Mouse (Mus musculus) forebrain, embryonic 14.5 days (tissue): ENCODE results near the gene Chst8. TPM values are rescaled to one million over a fixed set of nuclear protein-coding genes. Genes with fewer than 3 reads are reported as not detected.

Source experiments
- ATAC-seq: fragments of 200-750 bp; cut with Nextera tagmentation; 2 replicates; pipeline ENCODE4 v1.8.0; 2017; ENCODE audit warnings: mild to moderate bottlenecking, moderate library complexity
- DNase-seq: peaks from one replicate; pipeline ENCODE4 v3.0.0-alpha.2; 2015; ENCODE audit warnings: low spot score
- H3K27ac ChIP-seq: fragments of 300-500 bp; sonication (generic); 2 replicates; pipeline ENCODE4 v1.5.1; 2014; ENCODE audit warnings: low read depth, mild to moderate bottlenecking, control low read depth, low read length, moderate library complexity
- H3K27me3 ChIP-seq: fragments of 300-500 bp; sonication (generic); replicated peaks from 2 replicates; pipeline ENCODE4 v1.6.1; 2014; ENCODE audit warnings: low read length, control low read depth, mixed read lengths; ENCODE audit not compliant: control insufficient read depth, insufficient read depth
- H3K36me3 ChIP-seq: fragments of 300-500 bp; sonication (generic); 2 replicates; pipeline ENCODE4 v1.6.1; 2014; ENCODE audit warnings: low read length, control low read depth; ENCODE audit not compliant: control insufficient read depth, insufficient read depth
- H3K4me1 ChIP-seq: fragments of 300-500 bp; sonication (generic); 2 replicates; pipeline ENCODE4 v1.6.1; 2014; ENCODE audit warnings: antibody characterized with exemption, low read length, control low read depth; ENCODE audit not compliant: control insufficient read depth, insufficient read depth
- H3K4me2 ChIP-seq: fragments of 300-500 bp; sonication (generic); 2 replicates; pipeline ENCODE4 v1.6.1; 2014; ENCODE audit warnings: mild to moderate bottlenecking, control low read depth, low read length
- H3K4me3 ChIP-seq: fragments of 300-500 bp; sonication (generic); 2 replicates; pipeline ENCODE4 v1.5.1; 2014; ENCODE audit warnings: low read depth, low read length, control low read depth
- H3K9ac ChIP-seq: fragments of 300-500 bp; sonication (generic); 2 replicates; pipeline ENCODE4 v1.6.1; 2014; ENCODE audit warnings: mild to moderate bottlenecking, low read length, control low read depth, moderate library complexity
- H3K9me3 ChIP-seq: fragments of 300-500 bp; sonication (generic); replicated peaks from 2 replicates; pipeline ENCODE4 v1.6.1; 2016; ENCODE audit warnings: low read length, control low read depth, mixed read lengths; ENCODE audit not compliant: control insufficient read depth
- WGBS: fragments of 180-500 bp; shearing (Covaris S2); extraction: QIAGEN DNeasy Blood & Tissue Kit; methylation state at CpG from one replicate; pipeline ENCODE4 v1.1.7; 2014; 5-methylcytosine and 5-hydroxymethylcytosine counted together
- polyA plus RNA-seq: library from polyadenylated mRNA; unstranded; fragments of >200 nt; fragmentation: Nextera tagmentation; extraction: Ambion mirVana; gene quantifications from 2 replicates; pipeline ENCODE4 v1.2.1, GENCODE M21; 2014

Gene Chst8
- polyA plus RNA-seq, 1 experiment from 2014 or later = 9.2 TPM

DNA sequence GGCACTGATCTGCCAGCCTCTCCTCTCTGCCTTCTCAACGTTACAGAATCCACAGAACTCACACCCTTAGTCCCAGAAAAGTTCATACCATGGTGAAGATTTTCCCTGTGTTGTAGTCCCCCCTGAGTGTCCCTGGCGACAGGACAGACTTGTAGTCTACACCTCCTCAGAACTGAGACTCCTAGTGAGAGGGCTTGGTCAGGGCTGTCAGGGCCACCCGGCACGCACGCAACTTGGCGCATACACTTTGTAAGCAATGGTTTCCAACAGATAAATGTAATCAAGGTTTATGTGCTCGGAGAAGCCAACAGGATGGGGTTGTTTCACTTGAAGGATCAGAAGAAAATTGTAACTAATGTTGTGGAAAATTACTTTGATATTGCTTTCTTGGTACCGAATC, 67.5 kb downstream of the Chst8 start:
- Histone ChIP-seq H3K4me1 (no peaks in the 10 kb centered on the region), H3K9ac (no peak overlapping the region), H3K4me2 (no peak overlapping the region), H3K27me3 (no peaks in the 10 kb centered on the region), H3K9me3 (no peaks in the 10 kb centered on the region), H3K27ac (no peak overlapping the region), H3K4me3 (no peak overlapping the region), H3K36me3 (no peaks in the 10 kb centered on the region)
- WGBS = 88% methylated on average over 8 of the region's 8 CpGs
- DNase-seq = no peak
- no peak for ATAC-seq

DNA sequence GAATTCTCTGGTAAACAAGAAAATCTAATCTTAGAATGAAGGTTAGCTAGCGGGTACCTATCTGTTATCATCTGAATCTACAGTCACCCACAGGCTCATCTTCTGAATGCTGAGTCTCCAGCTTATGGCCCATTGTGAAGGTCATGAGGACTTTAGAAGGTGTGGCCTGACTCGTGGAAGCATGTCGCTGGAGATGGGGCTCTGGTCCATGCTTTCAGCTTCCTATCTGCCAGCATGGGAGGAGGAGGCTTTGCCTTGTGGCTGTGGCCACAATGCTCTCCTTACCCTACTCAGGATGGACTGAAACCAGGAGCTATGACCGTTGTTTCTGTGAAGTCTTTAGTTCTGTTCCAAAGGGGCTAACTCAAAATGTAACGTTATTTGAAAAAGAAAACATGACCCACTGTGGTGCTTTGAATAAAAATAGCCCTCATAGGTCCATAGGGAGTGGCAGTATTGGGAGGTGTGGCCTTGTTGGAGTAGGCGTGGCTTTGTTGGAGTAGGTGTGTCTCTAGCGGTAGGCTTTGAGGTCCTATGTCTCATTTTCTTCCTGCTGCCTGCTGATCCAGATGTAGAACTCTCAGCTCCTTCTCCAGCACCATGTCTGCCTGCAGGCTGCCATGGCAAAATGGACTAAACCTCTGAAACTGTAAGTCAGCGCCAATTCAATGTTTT, 69.0 kb downstream of the Chst8 start:
- Histone ChIP-seq H3K4me1 (no peaks in the 10 kb centered on the region), H3K4me2 (no peak overlapping the region), H3K36me3 (no peaks in the 10 kb centered on the region), H3K9me3 (no peaks in the 10 kb centered on the region), H3K9ac (no peak overlapping the region), H3K4me3 (no peak overlapping the region), H3K27me3 (no peaks in the 10 kb centered on the region), H3K27ac (no peak overlapping the region)
- ATAC-seq = no peak
- WGBS = 76% methylated on average over 8 of the region's 8 CpGs
- no peak for DNase-seq

DNA sequence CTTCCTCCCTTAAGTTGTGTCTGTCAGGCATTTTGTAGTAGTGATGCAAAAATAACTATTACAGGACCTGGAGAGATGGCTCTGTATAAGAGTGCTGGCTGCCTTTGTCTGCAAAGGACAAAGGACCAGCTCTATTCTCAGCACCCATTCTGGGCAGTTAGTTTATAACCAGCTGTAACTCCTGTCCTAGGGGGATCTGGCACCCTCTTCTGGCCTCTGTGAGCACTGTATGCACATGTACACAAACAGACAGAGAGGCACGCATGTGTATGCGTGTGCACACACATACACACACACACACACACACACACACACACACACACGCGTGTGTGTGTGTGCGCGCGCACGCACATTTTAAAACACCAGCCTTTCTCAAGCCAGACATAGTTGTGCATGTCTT, 73.1 kb downstream of the Chst8 start:
- Histone ChIP-seq H3K4me3 (no peak overlapping the region), H3K27me3 (no peaks in the 10 kb centered on the region), H3K4me1 (peaks cover 8% of the 10 kb centered on the region; the same call in 1 of the 2 replicates), H3K27ac (no peak overlapping the region), H3K4me2 (no peak overlapping the region), H3K9ac (no peak overlapping the region), H3K36me3 (no peaks in the 10 kb centered on the region), H3K9me3 (no peaks in the 10 kb centered on the region)
- DNase-seq (no peak), ATAC-seq (no peak)
- WGBS = 97% methylated on average over 8 of the region's 8 CpGs

DNA sequence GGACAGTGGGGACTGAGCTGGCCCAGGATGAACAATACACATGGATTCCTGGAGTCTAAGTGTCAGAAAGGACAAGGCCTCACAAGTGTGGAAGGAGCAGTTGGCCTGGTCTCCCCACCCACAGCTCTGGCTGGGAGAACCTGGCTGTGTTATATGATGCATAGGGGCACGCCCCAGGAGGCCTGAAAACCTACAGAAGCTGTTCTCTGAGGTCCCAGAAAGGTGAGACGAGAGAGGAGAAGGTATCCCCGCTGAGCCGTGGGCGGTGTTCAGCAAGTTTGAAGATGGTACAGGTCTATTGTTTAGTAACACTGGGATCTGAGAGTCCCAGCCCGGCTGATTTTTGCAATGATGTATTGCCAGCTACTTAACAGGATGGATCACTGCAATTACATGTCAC, 75.3 kb downstream of the Chst8 start:
- Histone ChIP-seq H3K9ac (no peak overlapping the region), H3K27me3 (no peaks in the 10 kb centered on the region), H3K4me1 (peaks cover 9% of the 10 kb centered on the region; the same call in 1 of the 2 replicates), H3K4me2 (no peak overlapping the region), H3K4me3 (no peak overlapping the region), H3K9me3 (no peaks in the 10 kb centered on the region), H3K27ac (no peak overlapping the region), H3K36me3 (no peaks in the 10 kb centered on the region)
- no peak for ATAC-seq
- 75% methylated on average over 6 of the region's 6 CpGs for WGBS
- no peak for DNase-seq

DNA sequence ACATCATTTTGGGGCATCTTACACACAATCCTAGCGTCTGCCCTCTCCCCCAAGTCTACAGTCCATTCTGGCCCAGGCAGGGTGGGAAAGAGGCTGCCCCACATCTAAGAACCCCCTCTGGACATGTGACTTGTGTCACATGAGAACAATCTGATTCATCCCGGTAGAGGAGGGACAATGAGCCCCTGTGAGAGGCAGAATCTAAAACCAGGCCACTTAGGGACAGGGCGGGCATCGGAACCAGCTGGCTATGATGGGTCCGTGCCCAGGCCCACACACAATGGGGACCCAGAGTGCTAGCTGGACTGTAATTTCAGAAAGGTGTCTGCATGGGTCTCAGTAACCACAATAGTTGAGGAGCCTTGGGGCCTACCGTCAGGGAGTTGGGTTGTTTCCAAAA, 78.2 kb downstream of the Chst8 start:
- Histone ChIP-seq H3K4me3 (no peak overlapping the region), H3K9me3 (no peaks in the 10 kb centered on the region), H3K4me1 (peaks cover 9% of the 10 kb centered on the region; the same call in 1 of the 2 replicates), H3K27ac (no peak overlapping the region), H3K36me3 (no peaks in the 10 kb centered on the region), H3K4me2 (no peak overlapping the region), H3K9ac (no peak overlapping the region), H3K27me3 (no peaks in the 10 kb centered on the region)
- DNase-seq (no peak), ATAC-seq (peak; percentile 20)
- WGBS = 65% methylated on average over 6 of the region's 6 CpGs

DNA sequence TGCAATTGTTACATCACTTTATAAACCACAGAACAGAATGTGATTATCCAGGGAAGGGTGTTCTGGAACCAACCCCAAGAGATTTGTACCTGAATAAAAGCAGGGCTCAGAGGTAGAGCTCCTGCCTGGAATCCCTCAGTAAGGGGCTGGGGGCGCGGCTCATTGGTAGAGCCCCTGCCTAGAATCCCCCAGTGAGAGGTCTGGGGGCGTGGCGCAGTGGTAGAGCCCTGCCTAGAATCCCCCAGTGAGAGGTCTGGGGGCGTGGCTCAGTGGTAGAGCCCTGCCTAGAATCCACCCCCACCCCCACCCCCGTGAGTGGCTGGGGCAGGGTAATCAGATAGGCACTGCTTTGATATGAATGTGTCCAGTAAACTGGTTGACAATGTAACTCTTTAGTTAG, 83.6 kb downstream of the Chst8 start:
- no peak overlapping the region for H3K9ac ChIP-seq
- H3K27me3 ChIP-seq = no peaks in the 10 kb centered on the region
- no peak overlapping the region for H3K27ac ChIP-seq
- DNase-seq = no peak
- H3K9me3 ChIP-seq = no peaks in the 10 kb centered on the region
- no peak for ATAC-seq
- H3K36me3 ChIP-seq = no peaks in the 10 kb centered on the region
- no peak overlapping the region for H3K4me3 ChIP-seq
- 44% methylated on average over 6 of the region's 6 CpGs for WGBS
- no peaks in the 10 kb centered on the region for H3K4me1 ChIP-seq
- H3K4me2 ChIP-seq = no peak overlapping the region

DNA sequence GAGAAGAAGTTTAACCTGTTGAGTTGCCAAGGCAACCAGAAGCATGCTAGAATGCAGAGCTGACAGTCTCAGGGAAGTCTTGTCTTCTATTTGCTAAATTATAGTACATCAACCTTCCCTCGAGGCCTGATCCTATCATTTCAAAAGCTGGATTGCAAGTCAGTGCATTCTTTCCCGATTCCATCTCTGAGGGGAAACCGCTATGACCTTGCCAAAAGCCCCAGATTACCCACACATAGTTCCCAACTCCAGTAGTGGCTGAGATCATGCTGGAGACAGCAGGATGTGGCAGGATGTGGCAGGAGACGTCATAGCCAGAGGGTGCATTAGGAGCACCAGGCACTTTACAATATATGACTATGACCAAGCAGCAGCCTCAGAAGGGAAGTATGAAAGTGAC, 87.3 kb downstream of the Chst8 start:
- no peak overlapping the region for H3K4me3 ChIP-seq
- no peak overlapping the region for H3K9ac ChIP-seq
- H3K9me3 ChIP-seq = no peaks in the 10 kb centered on the region
- DNase-seq (no peak), ATAC-seq (no peak)
- H3K4me2 ChIP-seq = no peak overlapping the region
- peaks cover 8% of the 10 kb centered on the region; the same call in 1 of the 2 replicates for H3K4me1 ChIP-seq
- no peaks in the 10 kb centered on the region for H3K36me3 ChIP-seq
- no peak overlapping the region for H3K27ac ChIP-seq
- 87% methylated on average over 4 of the region's 4 CpGs for WGBS
- H3K27me3 ChIP-seq = no peaks in the 10 kb centered on the region

DNA sequence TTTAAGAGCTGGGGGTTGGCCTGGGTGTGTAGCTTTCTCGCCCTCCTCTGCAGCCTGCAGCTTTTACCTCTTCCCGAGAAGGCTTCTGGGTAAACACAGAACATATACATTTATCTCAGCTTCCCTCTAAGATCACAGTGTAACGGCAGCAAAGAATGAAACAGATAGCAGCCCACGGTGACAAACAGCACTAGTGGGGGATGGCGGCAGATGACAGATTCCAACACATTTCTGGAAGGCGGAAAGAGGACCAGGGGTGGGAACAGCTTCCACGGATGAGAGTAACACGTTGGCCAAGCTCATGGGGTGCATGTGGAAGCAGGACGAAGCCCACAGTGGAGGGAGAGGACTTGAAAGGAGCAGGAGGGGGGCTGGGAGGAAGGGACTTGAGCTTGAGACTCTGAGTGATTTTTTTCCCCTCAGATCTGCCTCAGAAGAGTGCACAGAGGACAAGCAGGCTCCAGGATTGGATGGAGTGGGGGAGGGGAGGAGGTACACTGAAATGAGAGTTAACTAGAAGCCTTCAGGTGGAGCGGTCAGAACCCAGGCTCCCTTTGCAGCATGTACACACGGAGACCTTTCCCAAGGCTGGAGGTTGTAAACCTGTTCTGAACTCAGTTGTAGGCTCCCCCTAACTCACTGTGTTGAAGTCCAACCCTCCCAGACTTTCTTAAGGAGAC, 89.8 kb downstream of the Chst8 start:
- Histone ChIP-seq H3K27me3 (no peaks in the 10 kb centered on the region), H3K4me2 (no peak overlapping the region), H3K9ac (no peak overlapping the region), H3K27ac (no peak overlapping the region), H3K36me3 (no peaks in the 10 kb centered on the region), H3K9me3 (no peaks in the 10 kb centered on the region), H3K4me1 (peaks cover 8% of the 10 kb centered on the region; the same call in 1 of the 2 replicates), H3K4me3 (no peak overlapping the region)
- 61% methylated on average over 11 of the region's 11 CpGs for WGBS
- no peak for DNase-seq
- ATAC-seq = no peak

DNA sequence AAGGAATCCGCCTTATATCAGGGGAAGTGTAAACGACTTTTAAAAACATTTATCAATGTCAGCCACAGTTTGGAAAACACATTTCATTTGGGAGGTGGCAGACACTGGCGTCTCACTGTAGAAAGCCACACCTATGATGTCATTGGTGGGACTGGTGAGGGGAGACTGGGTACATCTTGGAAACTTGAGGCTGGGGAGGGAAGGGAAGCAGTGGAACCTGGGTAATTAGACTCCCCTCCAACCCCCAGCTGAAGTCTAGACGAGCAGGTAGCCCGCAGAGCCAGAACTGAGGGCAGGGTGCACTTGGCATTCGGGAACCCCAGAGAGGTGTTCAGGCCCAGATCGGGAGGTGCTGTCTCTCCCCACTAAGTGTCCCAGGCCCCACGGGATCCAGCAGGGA, 90.4 kb downstream of the Chst8 start:
- H3K27me3 ChIP-seq = no peaks in the 10 kb centered on the region
- H3K4me2 ChIP-seq = no peak overlapping the region
- H3K9me3 ChIP-seq = no peaks in the 10 kb centered on the region
- no peak for ATAC-seq
- H3K36me3 ChIP-seq = no peaks in the 10 kb centered on the region
- WGBS = 30% methylated on average over 8 of the region's 8 CpGs
- no peak overlapping the region for H3K4me3 ChIP-seq
- peaks cover 9% of the 10 kb centered on the region for H3K4me1 ChIP-seq
- H3K9ac ChIP-seq = no peak overlapping the region
- no peak for DNase-seq
- no peak overlapping the region for H3K27ac ChIP-seq
